Mouse (Mus musculus) MEL (cell line): ENCODE measurements around the gene Gm20388.

Source experiments
- CHD2 ChIP-seq: IDR thresholded peaks from 2 replicates; pipeline ENCODE4 v1.6.1; 2011; ENCODE audit warnings: low read length, improper control_type of control experiment
- CTCF ChIP-seq, 3 experiments: IDR thresholded peaks in 2 of 3; conservative IDR thresholded peaks in 1 of 3; 2 replicates each; pipeline ENCODE4 v1.5.1; 2011 to 2012; ENCODE audit warnings: low read length in 3 of 3, low read depth in 2 of 3, mild to moderate bottlenecking in 2 of 3, improper control_type of control experiment in 1 of 3, inconsistent platforms in 1 of 3, mixed read lengths in 1 of 3, moderate library complexity in 1 of 3; ENCODE audit not compliant: control insufficient read depth in 1 of 3, insufficient read depth in 1 of 3, poor library complexity in 1 of 3, severe bottlenecking in 1 of 3
- GABPA ChIP-seq: IDR thresholded peaks from 2 replicates; pipeline ENCODE4 v1.6.1; 2012; ENCODE audit warnings: low read depth, mild to moderate bottlenecking, inconsistent platforms, low read length, improper control_type of control experiment, moderate library complexity
- GATA1 ChIP-seq: IDR thresholded peaks from 2 replicates; pipeline ENCODE4 v1.6.1; 2011; ENCODE audit warnings: low read depth, low read length, improper control_type of control experiment
- MAFK ChIP-seq: IDR thresholded peaks from 2 replicates; pipeline ENCODE4 v1.6.1; 2011; ENCODE audit warnings: low read depth, mild to moderate bottlenecking, low read length, improper control_type of control experiment, borderline replicate concordance
- MYB ChIP-seq: IDR thresholded peaks from 2 replicates; pipeline ENCODE4 v1.6.1; 2011; ENCODE audit warnings: mild to moderate bottlenecking, low read depth, low read length, improper control_type of control experiment
- POLR2A ChIP-seq, 2 experiments: IDR thresholded peaks; 2 replicates each; pipeline ENCODE4 v1.6.1; 2011 to 2012; ENCODE audit warnings: low read length in 2 of 2, mild to moderate bottlenecking in 2 of 2, control low read depth in 1 of 2, improper control_type of control experiment in 1 of 2, low read depth in 1 of 2, moderate library complexity in 1 of 2; ENCODE audit not compliant: control insufficient read depth in 1 of 2, insufficient read depth in 1 of 2, poor library complexity in 1 of 2
- POLR2AphosphoS5 ChIP-seq: IDR thresholded peaks from 2 replicates; pipeline ENCODE4 v1.6.1; 2012; ENCODE audit warnings: low read depth, borderline replicate concordance, mild to moderate bottlenecking, inconsistent platforms, low read length, moderate library complexity, mixed read lengths
- TAL1 ChIP-seq: IDR thresholded peaks from 2 replicates; pipeline ENCODE4 v1.6.1; 2012; ENCODE audit warnings: mild to moderate bottlenecking, inconsistent platforms, low read length, moderate library complexity, mixed read lengths
- TCF12 ChIP-seq: IDR thresholded peaks from 2 replicates; pipeline ENCODE4 v1.6.1; 2014; ENCODE audit warnings: low read depth, mild to moderate bottlenecking, inconsistent platforms, low read length, improper control_type of control experiment, moderate library complexity

GRCm38 (mm10) chr8:123348237-123348843 lies 3437.7 kb downstream of the Gm20388 start:
- TF ChIP-seq GATA1 (no peak), CTCF (IDR thresholded peaks at IDR 0.05 in 2 of 3, conservative IDR thresholded peaks at IDR 0.05 in 1 of 3; ENCODE audit: control insufficient read depth in 1 of 3, insufficient read depth in 1 of 3, low read depth in 2 of 3, low read length in 3 of 3, poor library complexity in 1 of 3, severe bottlenecking in 1 of 3) (no peak), POLR2A (IDR thresholded peaks at IDR 0.05; ENCODE audit: control insufficient read depth in 1 of 2, insufficient read depth in 1 of 2, low read depth in 1 of 2, low read length in 2 of 2, poor library complexity in 1 of 2) (no peak), TAL1 (no peak), GABPA (no peak), MAFK (no peak), TCF12 (no peak), POLR2AphosphoS5 (no peak), CHD2 (no peak), MYB (no peak)
